Mouse (Mus musculus) hindbrain, embryonic 11.5 days (tissue): Measurements from ENCODE around the gene Fam131b. TPM values are rescaled to one million over a fixed set of nuclear protein-coding genes. Genes with fewer than 3 reads are reported as not detected.

Experiments
- ATAC-seq: fragments of 200-750 bp; cut with Nextera tagmentation; 2 replicates; pipeline ENCODE4 v1.8.0; 2017; ENCODE audit warnings: mild to moderate bottlenecking, moderate TSS enrichment, moderate library complexity; ENCODE audit not compliant: low FRiP score
- DNase-seq: peaks from one replicate; pipeline ENCODE4 v3.0.0-alpha.2; 2015; ENCODE audit warnings: low spot score
- H3K27ac ChIP-seq: fragments of 300-500 bp; sonication (generic); 2 replicates; pipeline ENCODE4 v1.5.1; 2014; ENCODE audit warnings: mild to moderate bottlenecking, low read depth, low read length
- H3K27me3 ChIP-seq: fragments of 300-500 bp; sonication (generic); 2 replicates; pipeline ENCODE4 v1.6.1; 2014; ENCODE audit warnings: mild to moderate bottlenecking, low read length, moderate library complexity, mixed read lengths; ENCODE audit not compliant: control insufficient read depth, insufficient read depth
- H3K36me3 ChIP-seq: fragments of 300-500 bp; sonication (generic); 2 replicates; pipeline ENCODE4 v1.6.1; 2014; ENCODE audit warnings: mild to moderate bottlenecking, low read length, moderate library complexity, mixed read lengths; ENCODE audit not compliant: control insufficient read depth, insufficient read depth
- H3K4me1 ChIP-seq: fragments of 300-500 bp; sonication (generic); replicated peaks from 2 replicates; pipeline ENCODE4 v1.6.1; 2014; ENCODE audit warnings: low read length, mixed read lengths; ENCODE audit not compliant: control insufficient read depth, insufficient read depth
- H3K4me2 ChIP-seq: fragments of 300-500 bp; sonication (generic); replicated peaks from 2 replicates; pipeline ENCODE4 v1.6.1; 2014; ENCODE audit warnings: mild to moderate bottlenecking, low read depth, low read length
- H3K4me3 ChIP-seq: fragments of 300-500 bp; sonication (generic); 2 replicates; pipeline ENCODE4 v1.5.1; 2014; ENCODE audit warnings: low read depth, low read length
- H3K9ac ChIP-seq: fragments of 300-500 bp; sonication (generic); 2 replicates; pipeline ENCODE4 v1.6.1; 2014; ENCODE audit warnings: low read depth, low read length
- H3K9me3 ChIP-seq: fragments of 300-500 bp; sonication (generic); 2 replicates; pipeline ENCODE4 v1.6.1; 2016; ENCODE audit warnings: low read length; ENCODE audit not compliant: control insufficient read depth
- WGBS: fragments of 180-500 bp; shearing (Covaris S2); extraction: QIAGEN DNeasy Blood & Tissue Kit; methylation state at CpG from one replicate; pipeline ENCODE4 v1.1.7; 2014; 5-methylcytosine and 5-hydroxymethylcytosine counted together
- polyA plus RNA-seq: library from polyadenylated mRNA; unstranded; fragments of >200 nt; fragmentation: Nextera tagmentation; extraction: Ambion mirVana; gene quantifications from 2 replicates; pipeline ENCODE4 v1.2.1, GENCODE M21; 2014

Fam131b gene
- polyA plus RNA-seq, 1 experiment from 2014 or later, result 3.1 TPM

DNA sequence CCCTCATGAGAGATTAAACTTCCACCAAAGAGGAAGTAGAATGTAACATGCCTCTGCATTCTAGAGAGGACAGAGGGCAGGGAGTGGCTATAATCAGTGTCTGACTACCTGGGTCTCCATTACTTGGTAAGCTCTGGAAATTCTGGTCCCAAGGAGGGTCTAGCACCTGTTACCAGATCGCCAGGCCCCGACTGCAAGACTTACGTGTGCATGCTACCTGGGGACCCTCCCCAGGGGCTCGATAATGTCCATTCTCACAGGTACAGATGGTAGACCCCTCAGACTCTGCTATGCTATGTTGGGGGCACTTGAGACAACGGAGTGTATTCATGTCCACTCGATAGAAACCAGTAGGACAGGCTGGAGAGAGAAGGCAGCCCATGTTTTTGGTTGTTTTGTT, 40.8 kb upstream of the Fam131b start:
- WGBS, result 91% methylated on average over 6 of the region's 6 CpGs
- H3K4me3 ChIP-seq, result no peak overlapping the region
- no peak overlapping the region for H3K9ac ChIP-seq
- no peak for ATAC-seq
- no peaks in the 10 kb centered on the region for H3K4me1 ChIP-seq
- no peaks in the 10 kb centered on the region for H3K9me3 ChIP-seq
- H3K27ac ChIP-seq, result no peak overlapping the region
- no peaks in the 10 kb centered on the region for H3K36me3 ChIP-seq
- no peak for DNase-seq
- no peak overlapping the region for H3K4me2 ChIP-seq
- no peaks in the 10 kb centered on the region for H3K27me3 ChIP-seq

DNA sequence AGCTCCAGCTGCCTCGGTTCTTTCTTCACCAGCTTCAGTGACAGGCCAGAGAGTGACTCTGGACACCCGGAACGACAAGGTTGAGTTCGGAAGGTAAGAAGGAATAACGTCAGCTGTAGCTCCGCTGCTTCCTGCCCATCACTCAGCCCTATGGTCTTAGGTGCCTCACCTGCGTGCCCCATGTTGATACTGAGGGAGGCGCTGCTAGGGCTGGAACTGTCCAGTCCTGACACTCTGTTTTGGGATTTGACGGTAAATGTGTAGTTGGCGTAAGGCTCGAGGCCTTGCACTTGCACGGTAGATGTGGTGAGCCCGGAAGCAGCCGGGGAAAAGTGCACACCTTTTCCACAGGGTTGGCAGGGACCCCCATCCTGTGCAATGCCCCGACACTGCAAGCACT, 40.2 kb upstream of the Fam131b start:
- Histone ChIP-seq H3K4me3 (no peak overlapping the region), H3K9ac (no peak overlapping the region), H3K36me3 (no peaks in the 10 kb centered on the region), H3K4me1 (no peaks in the 10 kb centered on the region), H3K27ac (no peak overlapping the region), H3K9me3 (no peaks in the 10 kb centered on the region), H3K4me2 (no peak overlapping the region), H3K27me3 (no peaks in the 10 kb centered on the region)
- no peak for ATAC-seq
- no peak for DNase-seq
- 90% methylated on average over 15 of the region's 15 CpGs for WGBS

DNA sequence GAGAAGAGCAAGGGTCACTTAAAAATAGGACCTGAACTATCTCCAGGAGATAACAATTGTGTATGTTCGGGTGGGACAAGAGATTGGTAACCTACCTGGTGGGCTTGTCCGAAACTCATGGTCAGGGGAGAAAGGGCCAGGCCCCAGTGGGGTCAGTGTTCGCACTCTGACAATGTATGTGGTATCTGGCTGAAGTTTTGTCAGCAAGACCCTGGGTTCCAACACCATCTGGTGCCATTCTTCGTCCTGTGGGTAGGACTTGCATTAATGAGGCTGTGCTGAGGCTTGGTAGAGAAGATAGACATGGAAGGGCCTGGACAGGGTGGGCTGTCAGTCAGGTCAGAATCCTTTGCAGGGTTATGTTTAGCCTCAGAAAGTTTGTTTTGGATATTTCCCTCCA, 39.6 kb upstream of the Fam131b start:
- Histone ChIP-seq H3K27ac (no peak overlapping the region), H3K9me3 (no peaks in the 10 kb centered on the region), H3K9ac (no peak overlapping the region), H3K4me3 (no peak overlapping the region), H3K27me3 (no peaks in the 10 kb centered on the region), H3K4me1 (no peaks in the 10 kb centered on the region), H3K4me2 (no peak overlapping the region), H3K36me3 (no peaks in the 10 kb centered on the region)
- 77% methylated on average over 4 of the region's 4 CpGs for WGBS
- DNase-seq, result no peak
- no peak for ATAC-seq

DNA sequence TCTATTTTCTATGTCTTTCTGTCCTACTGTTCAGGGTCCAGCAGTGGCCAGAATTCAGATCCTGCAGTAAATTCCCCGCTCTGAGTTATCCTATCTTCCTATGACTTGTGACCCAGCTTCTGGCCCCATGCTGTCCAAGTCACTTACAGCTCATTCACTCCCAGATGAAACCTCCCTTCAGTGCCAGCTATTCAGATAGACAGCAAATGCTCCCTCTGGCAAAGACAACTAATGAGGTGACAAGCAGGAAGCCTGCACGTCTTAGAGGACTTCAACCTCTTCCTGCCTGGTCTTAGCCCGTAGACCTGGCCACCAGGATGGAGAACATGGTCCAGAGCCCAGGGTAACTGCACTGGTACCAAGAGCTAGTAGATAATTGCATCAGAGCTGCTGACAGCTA, 38.5 kb upstream of the Fam131b start:
- H3K36me3 ChIP-seq, result 0 out of 2 replicates have a peak, but pooled peaks cover 1% of the 10 kb centered on the region
- no peak overlapping the region for H3K9ac ChIP-seq
- no peak for ATAC-seq
- H3K4me2 ChIP-seq, result no peak overlapping the region
- no peaks in the 10 kb centered on the region for H3K9me3 ChIP-seq
- H3K27me3 ChIP-seq, result no peaks in the 10 kb centered on the region
- H3K4me3 ChIP-seq, result no peak overlapping the region
- DNase-seq, result no peak
- H3K27ac ChIP-seq, result no peak overlapping the region
- 67% methylated on average over 3 of the region's 3 CpGs for WGBS
- no peaks in the 10 kb centered on the region for H3K4me1 ChIP-seq

DNA sequence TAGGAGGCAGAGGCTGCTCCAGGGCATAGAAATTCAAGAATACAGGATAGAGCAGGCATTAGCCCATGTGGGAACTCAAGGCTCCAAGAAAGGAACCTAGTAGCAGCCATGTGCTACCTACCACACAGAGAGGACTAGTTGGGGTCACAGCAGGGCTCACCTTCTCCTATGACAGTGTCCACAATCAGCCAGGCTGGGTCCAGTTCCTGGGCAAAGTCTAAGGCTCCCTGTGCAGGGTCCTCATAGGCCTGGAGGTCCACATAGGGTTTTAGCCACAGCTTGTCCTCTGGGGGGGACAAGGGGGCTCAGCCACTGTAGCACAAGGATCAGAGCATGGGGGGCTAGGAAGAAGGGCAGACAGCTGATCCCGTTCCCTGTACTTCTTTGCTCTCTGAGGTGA, 38.1 kb upstream of the Fam131b start:
- H3K36me3 ChIP-seq, result 0 out of 2 replicates have a peak, but pooled peaks cover 5% of the 10 kb centered on the region
- no peak overlapping the region for H3K27ac ChIP-seq
- no peaks in the 10 kb centered on the region for H3K9me3 ChIP-seq
- ATAC-seq (no peak), DNase-seq (no peak)
- H3K4me1 ChIP-seq, result no peaks in the 10 kb centered on the region
- no peak overlapping the region for H3K9ac ChIP-seq
- H3K4me3 ChIP-seq, result no peak overlapping the region
- no peak overlapping the region for H3K4me2 ChIP-seq
- H3K27me3 ChIP-seq, result no peaks in the 10 kb centered on the region
- 100% methylated on average over 1 of the region's 1 CpGs for WGBS

DNA sequence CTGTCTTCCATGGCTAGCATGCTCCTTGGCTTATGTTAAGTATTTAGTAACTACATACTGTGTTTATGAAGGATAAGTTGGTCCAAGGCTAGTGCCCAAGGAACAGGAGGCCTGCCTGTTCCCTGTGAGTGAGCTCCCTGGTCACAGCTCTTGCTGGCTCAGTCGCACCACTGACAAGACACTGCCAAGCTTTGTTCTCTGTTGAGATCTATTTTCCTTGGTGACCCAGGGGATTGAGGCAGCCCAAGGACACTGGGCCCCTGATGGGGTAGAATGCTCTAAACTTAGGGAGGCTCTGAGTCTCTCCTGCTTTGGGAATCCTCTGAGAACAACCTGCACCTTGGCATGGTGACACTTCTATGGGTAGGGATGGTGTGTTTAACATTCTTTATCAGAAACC, 37.6 kb upstream of the Fam131b start:
- H3K27ac ChIP-seq, result no peak overlapping the region
- H3K36me3 ChIP-seq, result 0 out of 2 replicates have a peak, but pooled peaks cover 7% of the 10 kb centered on the region
- ATAC-seq, result no peak
- H3K9me3 ChIP-seq, result no peaks in the 10 kb centered on the region
- no peak overlapping the region for H3K4me2 ChIP-seq
- no peak for DNase-seq
- no peak overlapping the region for H3K4me3 ChIP-seq
- H3K4me1 ChIP-seq, result no peaks in the 10 kb centered on the region
- no peaks in the 10 kb centered on the region for H3K27me3 ChIP-seq
- WGBS, result 58% methylated on average over 1 of the region's 1 CpGs
- H3K9ac ChIP-seq, result no peak overlapping the region

DNA sequence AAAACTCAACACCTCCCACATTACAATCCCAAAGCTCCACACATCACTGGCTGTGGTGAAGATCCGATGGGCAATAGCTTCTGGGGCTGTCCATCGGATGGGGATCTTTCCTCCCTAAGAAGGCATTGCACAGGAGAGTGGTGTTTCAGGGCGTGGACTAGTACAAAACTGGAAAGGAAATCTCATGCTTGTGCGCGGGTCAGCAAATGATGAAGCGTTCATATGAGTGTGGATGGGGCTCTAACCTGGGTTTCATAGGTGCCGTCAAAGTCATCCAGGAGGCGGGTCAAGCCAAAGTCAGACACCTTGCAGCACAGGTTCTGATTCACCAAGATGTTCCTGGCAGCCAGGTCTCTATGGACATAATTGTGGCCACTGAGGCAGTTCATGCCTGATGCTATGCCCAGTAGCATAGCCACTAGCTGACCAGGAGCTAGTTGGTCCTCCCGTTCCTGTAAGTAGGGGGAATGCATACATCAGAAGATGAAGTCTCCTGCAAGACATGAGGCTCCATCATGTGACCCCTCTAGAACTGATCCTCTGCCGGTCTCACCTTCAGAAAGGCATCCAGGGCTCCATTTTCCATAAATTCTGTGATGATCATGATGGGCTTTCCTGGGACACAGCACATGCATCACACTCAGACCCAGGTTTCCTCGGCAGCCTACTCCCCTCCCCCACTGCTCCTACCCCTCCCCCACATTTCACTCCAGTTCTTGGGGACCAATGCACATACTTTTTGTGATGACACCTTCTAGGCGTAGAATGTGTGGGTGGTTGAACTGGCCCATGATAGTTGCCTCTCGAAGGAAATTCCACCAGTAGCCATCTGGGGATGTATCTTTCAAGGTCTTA, 36.8 kb upstream of the Fam131b start:
- Histone ChIP-seq H3K4me2 (no peak overlapping the region), H3K4me3 (no peak overlapping the region), H3K27me3 (no peaks in the 10 kb centered on the region), H3K9ac (no peak overlapping the region), H3K4me1 (no peaks in the 10 kb centered on the region), H3K9me3 (no peaks in the 10 kb centered on the region), H3K27ac (no peak overlapping the region), H3K36me3 (0 out of 2 replicates have a peak, but pooled peaks cover 7% of the 10 kb centered on the region)
- 93% methylated on average over 13 of the region's 13 CpGs for WGBS
- DNase-seq (no peak), ATAC-seq (no peak)

DNA sequence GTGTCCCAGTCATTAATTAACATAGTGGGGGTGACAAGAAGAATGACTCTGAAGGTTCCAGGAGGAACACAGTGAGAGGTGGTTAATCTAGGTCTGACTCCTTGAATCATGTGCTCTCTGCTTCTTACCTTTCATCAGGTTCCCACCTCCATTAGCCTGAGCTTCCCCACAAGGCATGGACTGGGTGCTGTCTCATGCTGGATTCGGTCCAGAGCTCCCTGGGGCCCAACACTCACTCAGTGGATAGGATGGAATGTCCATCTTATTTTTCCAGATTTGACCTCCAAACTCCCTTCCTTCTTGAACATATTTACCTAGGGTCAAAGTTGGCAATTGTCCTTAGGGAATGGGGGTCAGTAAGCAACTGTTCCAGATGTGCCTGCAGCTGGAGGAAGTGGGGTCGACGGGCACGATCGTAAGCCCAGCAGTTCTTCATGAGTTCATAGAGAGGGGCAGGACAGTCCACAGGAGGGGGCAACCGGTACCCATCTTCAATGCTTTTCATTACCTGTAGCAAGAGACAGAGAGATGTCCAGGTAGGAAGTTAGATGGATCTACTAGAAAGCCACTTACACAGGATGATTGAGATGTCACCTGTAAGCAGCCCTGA, 35.9 kb upstream of the Fam131b start:
- Histone ChIP-seq H3K36me3 (0 out of 2 replicates have a peak, but pooled peaks cover 7% of the 10 kb centered on the region), H3K9ac (no peak overlapping the region), H3K9me3 (no peaks in the 10 kb centered on the region), H3K27ac (no peak overlapping the region), H3K4me2 (no peak overlapping the region), H3K27me3 (no peaks in the 10 kb centered on the region), H3K4me1 (no peaks in the 10 kb centered on the region), H3K4me3 (no peak overlapping the region)
- no peak for ATAC-seq
- 80% methylated on average over 6 of the region's 6 CpGs for WGBS
- DNase-seq, result no peak
